Comparison of ENCODE assay signal across 25 mouse cellular contexts in the genomic region with DNA sequence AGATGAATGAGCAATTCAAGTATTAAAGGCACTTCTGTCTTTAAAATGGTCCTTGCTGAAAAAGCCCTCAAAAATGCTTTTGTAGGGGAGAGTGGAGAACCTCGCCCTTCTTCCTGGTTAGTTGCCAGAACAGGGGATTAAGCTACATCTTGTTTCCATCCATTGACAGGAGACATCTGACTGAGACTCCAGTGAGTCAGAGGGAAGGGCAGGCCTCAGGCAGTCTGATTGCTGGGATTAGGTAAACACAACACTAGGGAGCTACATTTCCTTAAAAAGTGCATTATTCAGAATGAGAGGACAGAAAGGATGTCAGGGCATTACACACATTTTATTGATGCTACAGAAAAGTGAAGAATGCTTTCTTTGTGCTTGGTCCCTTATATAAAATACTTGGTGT.
DNase-seq lines count a peak whose midpoint lies in the region; ATAC-seq and TF ChIP-seq lines count a peak whose summit lies in the region.
"Had no signal": no experiment of that assay in that cellular context is flagged by ENCODE, and none has a peak within 500 bp of the region (broad histone marks: within the 10 kb centered on the region; RNA-seq: fewer than 3 reads in every experiment).

No protein-coding gene starts in this region.

- ATAC-seq in forebrain, embryonic 14.5 days = no peak
- no peak for ATAC-seq in forebrain, postnatal 0 days
- ATAC-seq: activated CD4-positive, CD25-positive, alpha-beta regulatory T cell, adult 4 months; hindbrain, embryonic 16.5 days; intestine, embryonic 16.5 days had no signal

- intact Hi-C loops in left cerebral cortex, postnatal 4 days (cut with DNase I) = no loop called here

- WGBS in forebrain, embryonic 14.5 days = 8% methylated on average over 1 of the region's 1 CpGs
- WGBS in forebrain, postnatal 0 days = 9% methylated on average over 1 of the region's 1 CpGs

- H3K4me2 ChIP-seq in forebrain, embryonic 14.5 days (ENCODE audit: low read length) = no peak overlapping the region
- H3K4me2 ChIP-seq in forebrain, postnatal 0 days (ENCODE audit: low read depth) = no peak overlapping the region
- H3K4me2 ChIP-seq: heart, embryonic 12.5 days; limb, embryonic 13.5 days; lung, embryonic 15.5 days; neural tube, embryonic 13.5 days had no signal

- TF ChIP-seq CTCF in forebrain, postnatal 0 days (IDR thresholded peaks at IDR 0.05; ENCODE audit: low read depth) = no peak

- no peaks in the 10 kb centered on the region for H3K36me3 ChIP-seq in forebrain, embryonic 14.5 days (ENCODE audit: control insufficient read depth, insufficient read depth, low read length)
- no peaks in the 10 kb centered on the region for H3K36me3 ChIP-seq in forebrain, postnatal 0 days (ENCODE audit: insufficient read depth)
- H3K36me3 ChIP-seq: heart, embryonic 12.5 days; limb, embryonic 13.5 days; lung, embryonic 15.5 days; midbrain, embryonic 10.5 days; neural tube, embryonic 13.5 days had no signal

- no peak overlapping the region for H3K27ac ChIP-seq in forebrain, embryonic 14.5 days (ENCODE audit: low read depth, low read length)
- H3K27ac ChIP-seq in forebrain, postnatal 0 days (ENCODE audit: low read depth, low read length) = no peak overlapping the region
- H3K27ac ChIP-seq: left cerebral cortex, adult 2 months; limb, embryonic 13.5 days; liver, embryonic 14.5 days; lung, embryonic 15.5 days; macrophage; midbrain, embryonic 10.5 days; neural tube, embryonic 13.5 days had no signal

- H3K4me3 ChIP-seq in forebrain, embryonic 14.5 days (ENCODE audit: low read depth, low read length) = no peak overlapping the region
- H3K4me3 ChIP-seq in forebrain, postnatal 0 days (ENCODE audit: low read depth, low read length) = no peak overlapping the region
- H3K4me3 ChIP-seq: heart, embryonic 12.5 days; left cerebral cortex, adult 2 months; limb, embryonic 13.5 days; lung, embryonic 15.5 days; midbrain, embryonic 10.5 days; neural tube, embryonic 13.5 days had no signal

- H3K9me3 ChIP-seq in forebrain, embryonic 14.5 days (replicated peaks; ENCODE audit: control insufficient read depth, low read length) = no peaks in the 10 kb centered on the region
- no peaks in the 10 kb centered on the region for H3K9me3 ChIP-seq in forebrain, postnatal 0 days (ENCODE audit: low read length)
- H3K9me3 ChIP-seq: heart, embryonic 12.5 days; limb, embryonic 13.5 days; lung, embryonic 15.5 days; midbrain, embryonic 10.5 days; neural tube, embryonic 13.5 days had no signal

- no peak overlapping the region for H3K9ac ChIP-seq in forebrain, embryonic 14.5 days (ENCODE audit: low read length)
- no peak overlapping the region for H3K9ac ChIP-seq in forebrain, postnatal 0 days
- H3K9ac ChIP-seq: heart, embryonic 12.5 days; limb, embryonic 13.5 days; liver, embryonic 14.5 days; lung, embryonic 15.5 days; neural tube, embryonic 13.5 days had no signal

- DNase-seq in forebrain, embryonic 14.5 days (ENCODE audit: low spot score) = peak; percentile 14
- DNase-seq in forebrain, postnatal 0 days = no peak
- peak; percentile 16 for DNase-seq in urinary bladder, postnatal 25 days (ENCODE audit: low spot score)
- DNase-seq in urinary bladder, adult 2 months (ENCODE audit: low spot score) = no peak
- DNase-seq in fibroblast of lung, adult 2 months (ENCODE audit: low read depth) = peak; percentile 49
- DNase-seq in adrenal gland, postnatal 25 days = no peak
- no peak for DNase-seq in left cerebral cortex, postnatal 4 days
- DNase-seq: adrenal gland, postnatal 10 days; B cell, adult 2 months; cerebellum, adult 11-12 months; cerebellum, postnatal 25 days; heart, postnatal 4 days; kidney, postnatal 36 days; layer of hippocampus, adult 9-11 months had no signal

- no peaks in the 10 kb centered on the region for H3K4me1 ChIP-seq in forebrain, embryonic 14.5 days (ENCODE audit: control insufficient read depth, insufficient read depth, low read length)
- H3K4me1 ChIP-seq in forebrain, postnatal 0 days (ENCODE audit: insufficient read depth) = no peaks in the 10 kb centered on the region
- H3K4me1 ChIP-seq: lung, embryonic 15.5 days had no signal

- H3K27me3 ChIP-seq in forebrain, embryonic 14.5 days (replicated peaks; ENCODE audit: control insufficient read depth, insufficient read depth, low read length) = no peaks in the 10 kb centered on the region
- H3K27me3 ChIP-seq in forebrain, postnatal 0 days (ENCODE audit: insufficient read depth, low read length) = no peaks in the 10 kb centered on the region
- H3K27me3 ChIP-seq: heart, embryonic 12.5 days; limb, embryonic 13.5 days; lung, embryonic 15.5 days; neural tube, embryonic 13.5 days had no signal

Comparison
In these comparisons a context has a peak if more than half of its experiments do, and no peak if none do; other contexts are left out.
1. DNase-seq: peak in forebrain, embryonic 14.5 days (single experiment), urinary bladder, postnatal 25 days (single experiment) and fibroblast of lung, adult 2 months (single experiment); none in forebrain, postnatal 0 days (single experiment), urinary bladder, adult 2 months (single experiment), adrenal gland, postnatal 25 days (single experiment) and left cerebral cortex, postnatal 4 days (single experiment).